Mouse (Mus musculus) neural tube, embryonic 11.5 days (tissue): ENCODE results near the gene Plpp2. TPM values are rescaled to one million over a fixed set of nuclear protein-coding genes. Genes with fewer than 3 reads are reported as not detected.

Source experiments
- ATAC-seq: fragments of 200-750 bp; cut with Nextera tagmentation; 2 replicates; pipeline ENCODE4 v1.8.0; 2017; ENCODE audit warnings: moderate number of reproducible peaks, mild to moderate bottlenecking, moderate TSS enrichment, moderate library complexity; ENCODE audit not compliant: insufficient read depth, low FRiP score, low TSS enrichment
- DNase-seq: peaks from one replicate; pipeline ENCODE4 v3.0.0-alpha.2; 2015; ENCODE audit warnings: low spot score
- H3K27ac ChIP-seq: fragments of 300-500 bp; sonication (generic); 2 replicates; pipeline ENCODE4 v1.5.1; 2014; ENCODE audit warnings: low read depth, mild to moderate bottlenecking, low read length
- H3K27me3 ChIP-seq: fragments of 300-500 bp; sonication (generic); 2 replicates; pipeline ENCODE4 v1.6.1; 2014; ENCODE audit warnings: mild to moderate bottlenecking, low read length, mixed read lengths; ENCODE audit not compliant: control insufficient read depth, insufficient read depth
- H3K36me3 ChIP-seq: fragments of 300-500 bp; sonication (generic); 2 replicates; pipeline ENCODE4 v1.6.1; 2014; ENCODE audit warnings: mild to moderate bottlenecking, low read length, moderate library complexity, mixed read lengths; ENCODE audit not compliant: control insufficient read depth, insufficient read depth
- H3K4me1 ChIP-seq: fragments of 300-500 bp; sonication (generic); 2 replicates; pipeline ENCODE4 v1.6.1; 2014; ENCODE audit warnings: low read length, mixed read lengths; ENCODE audit not compliant: control insufficient read depth, insufficient read depth
- H3K4me2 ChIP-seq: fragments of 300-500 bp; sonication (generic); 2 replicates; pipeline ENCODE4 v1.6.1; 2014; ENCODE audit warnings: low read depth, mild to moderate bottlenecking, moderate library complexity
- H3K4me3 ChIP-seq: fragments of 300-500 bp; sonication (generic); 2 replicates; pipeline ENCODE4 v1.5.1; 2014; ENCODE audit warnings: low read depth, low read length
- H3K9ac ChIP-seq: fragments of 300-500 bp; sonication (generic); 2 replicates; pipeline ENCODE4 v1.6.1; 2014; ENCODE audit warnings: mild to moderate bottlenecking, low read length
- H3K9me3 ChIP-seq: fragments of 300-500 bp; sonication (generic); 2 replicates; pipeline ENCODE4 v1.6.1; 2016; ENCODE audit warnings: low read length; ENCODE audit not compliant: control insufficient read depth
- WGBS: fragments of 180-500 bp; shearing (Covaris S2); extraction: QIAGEN DNeasy Blood & Tissue Kit; methylation state at CpG from one replicate; pipeline ENCODE4 v1.1.7; 2014; 5-methylcytosine and 5-hydroxymethylcytosine counted together
- polyA plus RNA-seq: library from polyadenylated mRNA; unstranded; fragments of >200 nt; fragmentation: Nextera tagmentation; extraction: Ambion mirVana; gene quantifications from 2 replicates; pipeline ENCODE4 v1.2.1, GENCODE M21; 2014

Gene Plpp2
- polyA plus RNA-seq, 1 experiment from 2014 or later, result 23.2 TPM

GRCm38 (mm10) chr10:79546483-79546882 is 12.9 kb upstream of the Plpp2 start:
- Histone ChIP-seq H3K4me2 (no peak overlapping the region), H3K4me1 (no peaks in the 10 kb centered on the region), H3K9me3 (no peaks in the 10 kb centered on the region), H3K36me3 (peaks cover 44% of the 10 kb centered on the region), H3K9ac (no peak overlapping the region), H3K4me3 (no peak overlapping the region), H3K27me3 (no peaks in the 10 kb centered on the region), H3K27ac (no peak overlapping the region)
- WGBS, result 91% methylated on average over 11 of the region's 11 CpGs
- ATAC-seq (no peak), DNase-seq (no peak)

DNA sequence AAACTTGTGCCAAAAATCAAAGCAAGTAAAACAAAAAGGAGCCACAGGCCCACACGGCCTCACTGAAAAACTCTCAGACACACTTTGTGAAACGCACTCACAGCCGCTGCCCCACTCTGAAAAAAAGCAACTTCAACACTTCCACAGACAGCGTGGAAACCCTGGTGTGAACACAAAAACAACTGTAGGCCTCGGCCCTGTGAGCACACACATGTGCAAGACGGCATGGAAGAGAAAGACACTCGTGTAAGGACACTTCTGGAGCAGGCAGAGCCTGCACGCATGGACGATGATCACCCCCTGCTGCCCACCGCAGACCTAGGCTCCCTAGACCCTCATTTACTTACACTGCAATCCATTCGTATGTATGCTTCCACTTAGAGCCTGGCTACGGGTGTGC is 12.3 kb upstream of the Plpp2 start:
- H3K36me3 ChIP-seq, result peaks cover 48% of the 10 kb centered on the region
- no peak for DNase-seq

GRCm38 (mm10) chr10:79544631-79545030 is 11.0 kb upstream of the Plpp2 start:
- 90% methylated on average over 5 of the region's 5 CpGs for WGBS
- Histone ChIP-seq H3K9me3 (no peaks in the 10 kb centered on the region), H3K4me2 (no peak overlapping the region), H3K36me3 (peaks cover 55% of the 10 kb centered on the region), H3K4me3 (no peak overlapping the region), H3K4me1 (no peaks in the 10 kb centered on the region), H3K27me3 (no peaks in the 10 kb centered on the region), H3K9ac (no peak overlapping the region), H3K27ac (no peak overlapping the region)
- ATAC-seq, result no peak
- DNase-seq, result no peak

More for the DNA sequence above, 12.3 kb upstream of the Plpp2 start:
- Histone ChIP-seq H3K4me2 (no peak overlapping the region), H3K9me3 (no peaks in the 10 kb centered on the region), H3K9ac (no peak overlapping the region), H3K27me3 (no peaks in the 10 kb centered on the region), H3K4me1 (no peaks in the 10 kb centered on the region), H3K27ac (no peak overlapping the region), H3K4me3 (no peak overlapping the region)
- ATAC-seq, result no peak
- WGBS, result 90% methylated on average over 12 of the region's 12 CpGs

GRCm38 (mm10) chr10:79543884-79544597 is 10.4 kb upstream of the Plpp2 start:
- H3K9ac ChIP-seq, result no peak overlapping the region
- no peaks in the 10 kb centered on the region for H3K27me3 ChIP-seq
- H3K27ac ChIP-seq, result no peak overlapping the region
- DNase-seq (no peak), ATAC-seq (no peak)
- WGBS, result 89% methylated on average over 9 of the region's 9 CpGs
- H3K36me3 ChIP-seq, result peaks cover 53% of the 10 kb centered on the region
- no peaks in the 10 kb centered on the region for H3K4me1 ChIP-seq
- no peak overlapping the region for H3K4me2 ChIP-seq
- H3K9me3 ChIP-seq, result no peaks in the 10 kb centered on the region
- no peak overlapping the region for H3K4me3 ChIP-seq

GRCm38 (mm10) chr10:79542171-79542570 is 8.6 kb upstream of the Plpp2 start:
- ATAC-seq (no peak), DNase-seq (no peak)
- WGBS, result 94% methylated on average over 11 of the region's 11 CpGs
- Histone ChIP-seq H3K27ac (no peak overlapping the region), H3K9ac (no peak overlapping the region), H3K4me2 (no peak overlapping the region), H3K4me3 (no peak overlapping the region), H3K36me3 (peaks cover 44% of the 10 kb centered on the region), H3K4me1 (no peaks in the 10 kb centered on the region), H3K9me3 (no peaks in the 10 kb centered on the region), H3K27me3 (no peaks in the 10 kb centered on the region)

DNA sequence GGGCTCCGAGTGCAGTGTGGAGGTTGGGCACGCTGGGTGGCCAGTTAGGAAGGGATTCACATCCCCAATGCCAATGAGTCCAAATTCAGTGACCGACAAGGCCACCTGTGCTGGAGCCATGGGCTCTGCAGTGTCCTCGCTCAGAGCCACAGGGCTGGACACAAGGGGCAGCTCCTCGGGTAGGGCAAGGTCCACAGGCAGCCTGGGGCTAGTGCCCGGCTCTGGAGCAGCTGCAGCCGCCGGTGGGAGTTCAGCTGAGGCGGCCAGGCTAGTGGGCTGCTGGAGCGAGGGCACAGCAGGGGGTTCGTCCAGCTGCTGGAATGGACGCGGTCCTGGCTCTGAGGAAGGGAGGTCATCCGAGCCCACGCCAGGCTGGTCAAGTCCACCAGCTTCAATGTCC is 7.9 kb upstream of the Plpp2 start:
- H3K4me3 ChIP-seq, result no peak overlapping the region
- ATAC-seq (no peak), DNase-seq (no peak)
- H3K36me3 ChIP-seq, result peaks cover 40% of the 10 kb centered on the region
- H3K9ac ChIP-seq, result no peak overlapping the region
- WGBS, result 62% methylated on average over 15 of the region's 15 CpGs
- no peak overlapping the region for H3K4me2 ChIP-seq
- H3K27me3 ChIP-seq, result no peaks in the 10 kb centered on the region
- no peaks in the 10 kb centered on the region for H3K4me1 ChIP-seq
- H3K9me3 ChIP-seq, result no peaks in the 10 kb centered on the region
- H3K27ac ChIP-seq, result no peak overlapping the region

DNA sequence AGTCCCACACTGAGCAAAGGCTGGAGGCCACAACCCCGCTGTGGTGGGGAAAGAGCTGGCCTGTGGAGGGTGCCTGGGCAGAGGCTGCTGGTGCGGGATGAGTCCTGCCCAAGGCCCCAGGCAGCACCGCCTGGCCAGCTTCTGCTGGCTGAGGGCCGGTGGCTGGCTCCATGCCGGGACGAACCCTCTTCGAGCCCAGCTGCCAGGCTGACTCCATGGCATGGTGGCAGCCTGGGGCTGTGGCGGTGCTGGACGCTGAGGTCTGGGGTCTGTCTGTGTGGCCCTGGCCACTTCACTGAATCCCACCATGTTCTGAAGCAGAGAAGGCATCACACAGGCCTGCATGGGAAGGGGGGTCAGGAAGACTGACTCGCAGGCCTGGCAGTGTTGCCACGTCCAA is 7.2 kb upstream of the Plpp2 start:
- H3K4me2 ChIP-seq, result no peak overlapping the region
- H3K36me3 ChIP-seq, result peaks cover 36% of the 10 kb centered on the region
- ATAC-seq (no peak), DNase-seq (no peak)
- no peaks in the 10 kb centered on the region for H3K9me3 ChIP-seq
- 92% methylated on average over 11 of the region's 11 CpGs for WGBS
- H3K27me3 ChIP-seq, result no peaks in the 10 kb centered on the region
- no peaks in the 10 kb centered on the region for H3K4me1 ChIP-seq
- H3K9ac ChIP-seq, result no peak overlapping the region
- no peak overlapping the region for H3K27ac ChIP-seq
- no peak overlapping the region for H3K4me3 ChIP-seq

GRCm38 (mm10) chr10:79539701-79540495 is 6.3 kb upstream of the Plpp2 start:
- no peak overlapping the region for H3K4me2 ChIP-seq
- no peaks in the 10 kb centered on the region for H3K4me1 ChIP-seq
- no peaks in the 10 kb centered on the region for H3K9me3 ChIP-seq
- H3K27me3 ChIP-seq, result no peaks in the 10 kb centered on the region
- peaks cover 31% of the 10 kb centered on the region for H3K36me3 ChIP-seq
- no peak overlapping the region for H3K9ac ChIP-seq
- 97% methylated on average over 16 of the region's 16 CpGs for WGBS
- ATAC-seq, result no peak
- DNase-seq, result no peak
- H3K4me3 ChIP-seq, result no peak overlapping the region
- H3K27ac ChIP-seq, result no peak overlapping the region

DNA sequence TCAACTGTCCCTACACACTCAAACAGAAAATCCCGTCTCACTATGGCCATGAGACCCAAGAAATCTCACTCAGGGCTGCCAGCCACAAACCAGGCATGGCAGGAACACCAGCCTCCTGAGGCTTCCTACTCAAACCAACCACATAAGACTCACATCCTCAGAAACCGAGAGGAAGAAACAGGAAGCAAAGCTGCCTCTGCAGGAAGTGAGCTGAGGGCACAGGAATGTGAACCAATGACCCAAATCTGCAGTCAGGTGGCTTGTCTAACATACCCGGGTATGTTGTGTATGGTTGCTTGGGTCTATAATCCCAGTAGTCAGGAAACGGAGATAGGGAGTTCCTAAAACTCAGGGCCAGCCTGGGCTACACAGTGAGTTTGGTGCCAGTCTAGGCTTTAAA is 5.3 kb upstream of the Plpp2 start:
- no peak overlapping the region for H3K4me3 ChIP-seq
- no peak overlapping the region for H3K4me2 ChIP-seq
- peaks cover 27% of the 10 kb centered on the region for H3K36me3 ChIP-seq
- no peaks in the 10 kb centered on the region for H3K27me3 ChIP-seq
- DNase-seq (no peak), ATAC-seq (no peak)
- H3K9me3 ChIP-seq, result no peaks in the 10 kb centered on the region
- no peak overlapping the region for H3K27ac ChIP-seq
- H3K9ac ChIP-seq, result no peak overlapping the region
- WGBS, result 83% methylated on average over 4 of the region's 4 CpGs
- no peaks in the 10 kb centered on the region for H3K4me1 ChIP-seq
